Mouse (Mus musculus) thymus, postnatal 10 days (tissue): ENCODE data around the gene Alg13.

Source experiments
- DNase-seq, 2 experiments: peaks; one replicate each; pipeline ENCODE4 v3.0.0; 2021; ENCODE audit warnings: low spot score in 2 of 2

Alg13 gene

DNA sequence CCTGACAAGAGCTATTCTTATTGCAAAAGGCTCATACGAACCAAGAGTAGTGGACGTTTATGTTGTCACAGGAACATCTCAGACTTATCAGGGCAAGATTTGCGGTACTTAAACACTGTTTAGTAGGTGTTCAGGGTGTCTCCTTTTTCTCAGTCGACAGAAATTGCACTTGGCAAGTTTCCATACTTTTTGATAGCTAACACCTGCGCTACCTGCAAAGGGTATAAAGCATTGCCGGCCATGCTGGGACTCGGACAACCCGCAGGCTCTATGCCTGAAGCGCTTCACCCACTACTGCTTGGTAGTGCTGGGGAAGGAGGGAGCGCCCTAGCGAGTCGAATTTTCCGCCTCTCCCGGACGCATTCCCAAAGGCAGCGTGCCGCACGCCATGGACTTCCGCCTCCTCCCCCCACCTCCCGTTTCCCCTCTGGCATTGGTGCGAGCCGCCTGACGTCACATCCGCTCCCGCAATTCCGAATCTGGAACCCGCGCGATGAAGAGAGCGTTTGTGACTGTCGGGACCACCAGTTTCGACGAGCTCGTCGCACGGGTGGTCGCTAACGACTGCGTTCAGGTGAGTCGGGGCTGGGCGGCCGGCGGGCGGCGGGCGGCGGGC lies at the start of gene Alg13:
Alg13 (plus strand) TSS at position 257 of the 616 bp plus-strand sequence.
- DNase-seq: peak; percentile 56 to 59

- DNase-seq: no peak
Observed at GRCm38 (mm10) chrX:144268606-144269005, 49.0 kb upstream of the Alg13 start.

DNA sequence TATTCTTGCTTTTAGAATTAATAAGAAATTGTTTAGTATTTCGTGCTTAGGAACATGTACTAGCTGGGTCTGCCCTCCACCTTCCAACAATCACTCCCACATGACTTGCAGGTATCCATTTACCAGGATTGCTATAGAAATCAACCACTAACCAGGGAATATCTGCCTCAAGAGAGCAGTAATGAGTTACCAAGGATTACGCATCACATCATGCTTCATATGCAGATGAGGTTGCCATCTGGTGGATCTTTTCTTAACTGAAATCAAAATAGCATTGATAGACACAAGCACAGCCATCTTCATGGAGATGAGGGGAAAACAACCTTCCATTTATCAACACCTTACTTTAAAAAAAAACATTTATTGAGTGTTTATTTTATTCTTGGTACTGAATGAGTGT lies 16.1 kb upstream of the Alg13 start:
- no peak for DNase-seq

GRCm38 (mm10) chrX:144305659-144306058 lies 11.9 kb upstream of the Alg13 start:
- DNase-seq: no peak

GRCm38 (mm10) chrX:144314041-144314440 lies 3.6 kb upstream of the Alg13 start:
- DNase-seq: no peak

DNA sequence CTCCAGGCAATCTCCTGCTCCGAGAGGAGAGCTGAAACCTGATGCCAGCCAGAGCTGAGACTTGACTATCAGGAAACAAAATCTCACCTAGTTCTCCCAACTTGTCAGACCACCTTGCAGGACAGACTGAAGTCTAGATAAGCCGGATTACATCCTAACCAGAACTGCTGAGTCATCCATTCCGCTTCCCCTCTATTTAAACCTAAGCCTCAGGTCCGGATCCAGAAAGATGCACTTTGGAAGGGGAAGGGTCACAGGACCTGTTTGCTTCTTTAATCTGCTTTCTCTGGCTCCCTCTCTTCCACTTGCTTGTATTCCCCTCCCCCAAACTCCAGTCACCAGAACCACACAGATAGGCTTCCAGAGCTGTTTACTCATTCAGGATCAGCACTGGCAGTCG lies 2.6 kb upstream of the Alg13 start:
- DNase-seq: no peak

- no peak for DNase-seq
Observed at GRCm38 (mm10) chrX:144316004-144316403, 1.6 kb upstream of the Alg13 start.

DNA sequence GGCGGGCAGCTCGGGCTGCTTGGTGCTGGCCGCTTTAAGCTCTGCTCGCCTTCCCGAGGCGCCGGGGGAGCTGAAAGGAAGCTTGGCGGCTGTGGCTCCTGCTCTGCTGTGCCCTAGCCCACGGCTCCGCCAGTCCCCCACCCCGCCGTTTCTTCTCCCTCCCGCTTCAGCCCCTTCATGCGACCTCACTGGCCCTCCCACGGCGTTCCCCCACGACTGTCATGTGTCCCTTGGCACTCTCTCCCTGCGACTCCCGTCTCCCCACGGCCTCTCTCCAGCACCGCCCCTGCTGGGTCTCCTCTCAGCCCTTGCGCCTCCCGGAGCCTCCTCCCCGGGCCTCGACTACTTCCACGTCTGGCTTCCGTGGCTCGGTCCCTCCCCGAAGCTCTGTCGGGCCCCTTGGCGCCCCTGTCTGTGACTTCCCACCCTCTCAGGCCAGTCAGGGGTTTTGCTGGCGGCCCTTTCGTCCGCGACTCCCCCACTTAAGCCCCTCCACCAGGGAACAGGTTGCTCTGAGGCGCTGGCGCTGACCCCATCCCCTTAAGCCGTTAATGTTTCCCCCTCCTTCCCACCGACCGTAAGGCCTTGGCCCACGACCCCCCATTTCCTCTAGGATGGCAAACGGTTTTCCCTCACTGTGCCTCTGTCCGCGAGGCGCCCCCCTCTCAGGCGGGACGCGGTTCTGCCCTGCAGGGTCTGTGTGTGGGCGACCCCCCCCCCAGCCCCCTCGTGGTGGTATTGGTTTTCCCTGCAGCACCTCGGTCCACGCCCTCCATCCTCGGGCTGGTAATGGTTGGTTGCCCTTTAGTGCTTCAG lies 768 bp downstream of the Alg13 start:
- peak; percentile 4 to 14 for DNase-seq

GRCm38 (mm10) chrX:144319366-144319765 lies 1.8 kb downstream of the Alg13 start:
- peak in 1 of 2 experiments; percentile 3 for DNase-seq

DNA sequence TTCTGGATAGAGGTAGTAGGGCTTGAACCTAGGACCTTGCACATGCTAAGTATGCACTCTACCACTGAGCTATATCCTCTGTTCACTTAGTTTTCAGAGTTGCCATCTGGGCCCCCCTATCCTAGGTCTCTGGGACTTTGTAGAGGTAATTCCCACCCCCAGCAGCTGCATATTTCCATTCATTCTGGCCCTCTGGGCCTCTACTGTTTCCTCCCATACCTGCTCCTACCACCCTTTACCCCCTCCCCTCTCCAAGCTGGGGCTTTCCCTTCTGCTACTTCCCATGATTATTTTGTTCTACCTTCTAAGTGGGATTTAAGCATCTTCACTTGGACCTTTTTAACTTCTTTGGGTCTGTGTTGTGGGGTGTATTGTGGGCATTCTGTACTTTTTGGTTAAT lies 7.8 kb downstream of the Alg13 start:
- DNase-seq: no peak

DNA sequence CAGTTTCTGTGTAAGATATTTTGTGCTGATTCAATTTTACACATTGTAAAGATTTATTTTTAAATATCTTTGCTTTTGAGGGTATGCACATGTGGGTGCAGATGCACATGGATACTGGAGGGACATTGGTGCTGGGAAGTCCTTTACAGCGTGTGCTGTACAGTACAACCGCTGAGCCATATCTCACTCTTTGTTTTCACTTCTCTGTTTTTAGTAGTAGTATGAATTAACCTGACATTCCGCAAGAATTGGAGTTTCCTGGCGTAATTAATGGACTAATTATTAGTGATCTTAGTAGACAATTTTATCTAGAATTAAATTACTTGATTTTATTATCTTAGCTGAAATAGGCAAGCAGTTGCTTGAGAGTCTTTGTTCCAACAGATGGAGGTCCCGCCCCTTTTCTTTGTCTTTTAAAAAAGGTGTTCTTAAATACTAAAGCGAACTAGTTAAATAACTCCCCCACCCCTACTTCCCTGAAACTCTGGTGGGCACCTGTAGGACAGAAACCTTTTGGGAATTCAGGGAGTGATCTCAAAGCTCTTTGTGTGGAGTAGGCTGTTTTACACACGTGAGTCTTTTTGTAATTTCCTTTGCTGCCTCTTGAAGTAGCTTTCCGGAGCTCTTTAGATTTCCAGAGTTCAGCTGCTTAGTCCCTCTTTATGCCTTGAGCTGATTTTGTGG lies 17.9 kb downstream of the Alg13 start:
- no peak for DNase-seq

- no peak for DNase-seq
Observed at GRCm38 (mm10) chrX:144337938-144338337, 20.3 kb downstream of the Alg13 start.

- DNase-seq: no peak
Observed at GRCm38 (mm10) chrX:144338355-144338754, 20.8 kb downstream of the Alg13 start.

GRCm38 (mm10) chrX:144374196-144374595 lies 56.6 kb downstream of the Alg13 start:
- no peak for DNase-seq

DNA sequence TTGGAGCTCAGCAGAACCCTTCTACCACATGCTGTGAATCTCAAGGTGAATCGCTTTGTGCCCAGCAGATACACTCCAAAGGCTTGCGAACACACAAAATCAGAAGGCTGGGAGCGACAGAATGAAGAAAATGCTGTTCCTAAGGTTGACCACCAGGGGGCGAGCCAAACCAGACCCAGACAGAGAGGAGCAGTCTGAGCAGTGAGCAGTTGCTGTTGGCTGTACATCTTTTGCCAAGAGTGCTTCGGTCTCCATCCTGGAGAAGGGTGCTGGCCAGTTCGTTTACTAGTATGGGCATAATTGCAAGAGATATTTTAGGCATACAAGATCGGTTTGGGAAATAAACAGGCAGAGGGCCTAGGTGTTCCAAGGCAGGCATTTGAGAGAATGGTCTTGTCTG lies 85.9 kb downstream of the Alg13 start:
- peak; percentile 6 to 23 for DNase-seq

DNA sequence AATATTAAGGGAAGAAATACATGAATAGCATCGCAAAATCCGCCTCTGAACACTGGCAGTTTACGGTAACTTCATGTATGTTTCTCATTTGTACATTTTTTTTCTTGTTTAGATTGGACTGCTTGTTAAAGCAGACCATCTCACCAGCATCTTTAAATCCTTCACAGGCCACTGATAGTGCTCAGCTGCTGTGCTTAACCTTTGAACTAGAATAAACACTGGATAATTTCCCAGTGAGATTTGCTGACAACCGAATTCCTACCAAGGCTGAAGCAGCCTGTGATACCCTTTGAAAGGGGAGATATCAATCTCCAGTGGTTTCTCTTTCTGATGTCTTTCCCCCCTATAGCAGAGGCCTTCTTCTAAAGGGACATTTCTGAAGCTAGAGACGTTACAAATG lies 90.4 kb downstream of the Alg13 start:
- DNase-seq: no peak

DNA sequence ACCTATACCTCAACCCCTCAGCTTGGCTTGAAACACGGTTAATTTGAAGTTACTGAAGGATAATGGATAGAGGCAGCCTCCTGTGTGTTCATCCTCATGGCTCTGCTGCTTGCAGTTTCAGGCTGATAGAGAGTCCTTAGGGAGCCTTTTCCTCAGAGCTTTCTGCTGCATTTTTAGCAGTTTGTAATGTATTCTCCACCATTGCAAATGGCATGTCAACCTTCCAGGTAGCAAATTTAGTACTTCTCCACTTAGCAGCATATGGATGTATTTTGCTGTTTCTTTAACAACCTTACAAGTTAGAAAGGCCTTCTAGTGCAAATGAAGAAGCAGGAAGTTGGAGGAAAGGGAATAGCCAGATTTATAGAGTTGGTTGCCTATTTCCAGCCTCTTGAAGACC lies 102.7 kb downstream of the Alg13 start:
- no peak for DNase-seq

DNA sequence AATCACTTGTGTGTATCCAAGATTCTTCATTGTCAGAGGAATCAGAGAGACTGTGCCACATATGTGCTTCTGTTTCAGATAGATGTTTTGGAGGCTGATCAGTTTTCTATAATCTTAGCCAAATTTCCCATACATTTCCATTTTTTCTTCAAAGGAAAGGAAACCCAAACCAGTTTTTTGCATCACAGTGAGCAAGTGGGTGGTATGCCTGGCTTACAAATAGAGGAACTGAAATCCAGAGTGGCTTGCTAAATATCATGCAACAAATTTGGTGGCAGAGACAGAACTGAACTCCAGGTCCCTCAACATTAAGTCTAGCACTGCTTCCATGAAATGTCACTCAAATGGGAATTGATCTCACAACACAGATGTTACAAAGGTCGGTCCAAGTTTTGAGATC lies 103.5 kb downstream of the Alg13 start:
- DNase-seq: no peak

DNA sequence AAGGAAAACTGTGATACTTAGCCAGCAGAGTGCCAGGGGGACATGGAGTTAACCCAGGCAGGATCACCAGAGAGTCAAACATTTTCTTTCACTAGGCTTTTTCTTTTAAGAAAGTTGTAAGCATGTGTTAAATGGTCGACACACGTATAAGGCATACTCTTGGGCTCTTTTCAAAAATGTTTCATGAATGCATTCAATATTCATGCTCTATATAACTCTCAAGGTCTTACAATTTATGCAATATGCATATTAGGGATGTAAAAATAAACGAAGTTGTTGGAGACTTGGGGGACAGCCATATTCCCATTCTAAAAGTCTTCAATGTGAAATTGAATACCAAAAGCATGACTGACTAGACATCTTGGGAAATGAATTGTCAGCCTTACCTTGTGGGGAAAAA lies 106.2 kb downstream of the Alg13 start:
- no peak for DNase-seq
